In the genomic region with DNA sequence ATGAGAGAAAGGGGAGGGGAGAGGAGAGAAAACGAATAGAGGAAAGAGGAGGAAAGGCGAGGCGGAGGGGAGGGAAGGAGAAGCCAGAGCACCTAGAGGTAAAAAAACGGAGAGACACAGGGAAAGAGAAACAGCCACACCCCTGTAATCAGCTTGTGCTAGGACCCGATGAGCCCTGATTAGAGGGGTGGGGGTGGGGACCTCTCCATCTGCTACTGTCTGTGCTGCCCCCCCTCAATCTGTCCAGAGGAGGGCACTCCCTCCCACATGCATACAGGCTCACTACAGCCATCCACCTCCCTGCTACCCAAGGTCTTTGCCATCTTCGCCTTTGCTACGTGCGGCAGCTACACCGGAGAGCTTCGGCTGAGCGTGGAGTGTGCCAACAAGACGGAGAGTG, we compare ENCODE assay signal across 12 mouse cellular contexts. TPM values are rescaled to one million over a fixed set of nuclear protein-coding genes. Genes with fewer than 3 reads are reported as not detected.
A peak's percentile ranks its signal among the peaks of the same experiment; 100 is the strongest.
DNase-seq lines count a peak whose midpoint lies in the region; ATAC-seq and TF ChIP-seq lines count a peak whose summit lies in the region.
"Had no signal": no experiment of that assay in that cellular context is flagged by ENCODE, and none has a peak within 500 bp of the region (broad histone marks: within the 10 kb centered on the region; RNA-seq: fewer than 3 reads in every experiment).

No protein-coding gene starts in this region.

- intact Hi-C loops in left cerebral cortex, adult 2 months (cut with DNase I), result loop anchor here (5.0 kb wide), 1 partner anchor 33 kb away; a partner anchor contains a TSS

- no peak overlapping the region for H3K4me2 ChIP-seq in liver, embryonic 14.5 days (ENCODE audit: low read depth)
- H3K4me2 ChIP-seq: embryonic facial prominence, embryonic 12.5 days; limb, embryonic 15.5 days had no signal

- H3K27me3 ChIP-seq in liver, embryonic 14.5 days (ENCODE audit: control insufficient read depth, insufficient read depth, low read length), result peaks cover 4% of the 10 kb centered on the region

- H3K4me3 ChIP-seq in left cerebral cortex, adult 2 months, result peak overlapping the region; percentile 34
- H3K4me3 ChIP-seq in cortical plate, adult 2 months (ENCODE audit: insufficient read depth, low read length), result peak overlapping the region; percentile 92
- H3K4me3 ChIP-seq in liver, embryonic 14.5 days (ENCODE audit: insufficient read depth in 1 of 2, low read depth in 2 of 2, low read length in 2 of 2), result no peak overlapping the region
- H3K4me3 ChIP-seq: embryonic facial prominence, embryonic 12.5 days; heart, adult 2 months; limb, embryonic 15.5 days had no signal

- TF ChIP-seq EP300 in liver, embryonic 14.5 days (IDR thresholded peaks at IDR 0.05; ENCODE audit: low read depth), result no peak

- TF ChIP-seq CTCF in left cerebral cortex, adult 2 months (IDR thresholded peaks at IDR 0.05), result no peak
- TF ChIP-seq CTCF in cortical plate, adult 2 months (IDR thresholded peaks at IDR 0.05; ENCODE audit: extremely low read depth, insufficient read depth, low read length), result no peak
- TF ChIP-seq CTCF in liver, embryonic 14.5 days (IDR thresholded peaks at IDR 0.05; ENCODE audit: low read depth), result no peak

- TF ChIP-seq POLR2A in cortical plate, adult 2 months (IDR thresholded peaks at IDR 0.05; ENCODE audit: extremely low read depth, insufficient read depth, low read length), result no peak

- H3K27ac ChIP-seq in left cerebral cortex, adult 2 months, result no peak overlapping the region
- H3K27ac ChIP-seq in cortical plate, adult 2 months (ENCODE audit: insufficient read depth, low read length), result no peak overlapping the region
- no peak overlapping the region for H3K27ac ChIP-seq in liver, embryonic 14.5 days
- H3K27ac ChIP-seq: embryonic facial prominence, embryonic 12.5 days; heart, adult 2 months; limb, embryonic 15.5 days had no signal

- 26% methylated on average over 12 of the region's 12 CpGs for WGBS in liver, embryonic 14.5 days (ENCODE audit: insufficient replicate concordance)

- no peak for DNase-seq in left cerebral cortex, adult 2 months (ENCODE audit: extremely low spot score in 1 of 2, low spot score in 2 of 2)
- DNase-seq in left cerebral cortex, adult 9 months (ENCODE audit: low spot score in 2 of 2), result no peak
- no peak for DNase-seq in liver, embryonic 14.5 days (ENCODE audit: low read depth in 3 of 3, low spot score in 3 of 3)
- DNase-seq in retina, embryonic 14.5 days (ENCODE audit: low spot score), result peak; percentile 24
- no peak for DNase-seq in kidney, adult 8-10 months
- DNase-seq in thymus, postnatal 25 days, result no peak
- DNase-seq: heart, adult 2 months; thymus, postnatal 14 days had no signal

- H3K4me1 ChIP-seq in cortical plate, adult 2 months (ENCODE audit: control insufficient read depth, insufficient read depth, low read length), result peaks cover 6% of the 10 kb centered on the region
- H3K4me1 ChIP-seq in liver, embryonic 14.5 days (replicated peaks; ENCODE audit: control insufficient read depth in 2 of 2, insufficient read depth in 2 of 2, low read length in 1 of 2), result peaks cover 0 to 4% of the 10 kb centered on the region in 2 experiments; a peak in 2 of 4 replicates
- H3K4me1 ChIP-seq: embryonic facial prominence, embryonic 12.5 days; limb, embryonic 15.5 days had no signal

- no peak overlapping the region for H3K9ac ChIP-seq in liver, embryonic 14.5 days (replicated peaks)
- H3K9ac ChIP-seq: embryonic facial prominence, embryonic 12.5 days; limb, embryonic 15.5 days had no signal

- no peaks in the 10 kb centered on the region for H3K36me3 ChIP-seq in liver, embryonic 14.5 days (replicated peaks; ENCODE audit: control insufficient read depth, insufficient read depth, low read depth)
- H3K36me3 ChIP-seq: embryonic facial prominence, embryonic 12.5 days; limb, embryonic 15.5 days had no signal

- ATAC-seq in liver, embryonic 14.5 days (ENCODE audit: insufficient read depth), result peak; percentile 47; the same call in 1 of the 2 replicates

- no peaks in the 10 kb centered on the region for H3K9me3 ChIP-seq in liver, embryonic 14.5 days (ENCODE audit: control insufficient read depth, low read length)
- H3K9me3 ChIP-seq: embryonic facial prominence, embryonic 12.5 days; limb, embryonic 15.5 days had no signal

RNA-seq across cellular contexts. Expression of a gene that starts 2.5 kb away (rescaled TPM):
- total RNA-seq in left cerebral cortex, adult 2 months (2021), result 1,000 to 10,000 TPM; 1,746 to 1,868 TPM
- 1,108 and 1,136 TPM in 2 replicates for polyA plus RNA-seq in cortical plate, adult 2 months (2012; rRNA removed)
- polyA plus RNA-seq in liver, embryonic 14.5 days (2012; rRNA removed), result 0.34 and 0.39 TPM in 2 replicates
- polyA plus RNA-seq in liver, embryonic 14.5 days (2014; fragmentation: Nextera tagmentation; extraction: Ambion mirVana), result 0.05 and 0.25 TPM in 2 replicates

RNA-seq across cellular contexts. Expression of a gene that starts 16.3 kb away (rescaled TPM):
- 1 to 10 TPM; 1.1 to 2.4 TPM for total RNA-seq in left cerebral cortex, adult 2 months (2021)
- 2.1 and 2.5 TPM in 2 replicates for polyA plus RNA-seq in cortical plate, adult 2 months (2012; rRNA removed)
- polyA plus RNA-seq in liver, embryonic 14.5 days (2012; rRNA removed), result 1.2 and 1.3 TPM in 2 replicates
- 0.34 and 1.0 TPM in 2 replicates for polyA plus RNA-seq in liver, embryonic 14.5 days (2014; fragmentation: Nextera tagmentation; extraction: Ambion mirVana)

RNA-seq across cellular contexts. Expression of a gene that starts 30.4 kb away (rescaled TPM):
- total RNA-seq in left cerebral cortex, adult 2 months (2021), result 1 to 10 TPM; 6.5 to 8.8 TPM
- polyA plus RNA-seq in cortical plate, adult 2 months (2012; rRNA removed), result 14.5 and 16.3 TPM in 2 replicates
- polyA plus RNA-seq in liver, embryonic 14.5 days (2012; rRNA removed), result 27.3 and 43.1 TPM in 2 replicates
- 29.0 and 31.0 TPM in 2 replicates for polyA plus RNA-seq in liver, embryonic 14.5 days (2014; fragmentation: Nextera tagmentation; extraction: Ambion mirVana)

RNA-seq across cellular contexts. Expression of a gene that starts 33.9 kb away (rescaled TPM):
- total RNA-seq in left cerebral cortex, adult 2 months (2021), result under 1 TPM; 0.19 to 0.27 TPM
- 0.17 and 0.26 TPM in 2 replicates for polyA plus RNA-seq in cortical plate, adult 2 months (2012; rRNA removed)
- polyA plus RNA-seq in liver, embryonic 14.5 days (2012; rRNA removed), result 0.04 and 0.06 TPM in 2 replicates
- 0.03 and 0.11 TPM in 2 replicates for polyA plus RNA-seq in liver, embryonic 14.5 days (2014; fragmentation: Nextera tagmentation; extraction: Ambion mirVana)
- total RNA-seq: heart, adult 2 months; heart, postnatal 25 days had no signal

RNA-seq across cellular contexts. Expression of a gene that starts 35.5 kb away (rescaled TPM):
- total RNA-seq in left cerebral cortex, adult 2 months (2021), result 10 to 100 TPM; 30.1 to 31.5 TPM
- polyA plus RNA-seq in cortical plate, adult 2 months (2012; rRNA removed), result 36.1 and 39.7 TPM in 2 replicates
- polyA plus RNA-seq in liver, embryonic 14.5 days (2012; rRNA removed), result 9.0 TPM in 2 replicates
- polyA plus RNA-seq in liver, embryonic 14.5 days (2014; fragmentation: Nextera tagmentation; extraction: Ambion mirVana), result 16.7 and 19.0 TPM in 2 replicates

Comparison
In these comparisons a context has a peak if more than half of its experiments do, and no peak if none do; other contexts are left out.
1. H3K4me3 ChIP-seq: peak in left cerebral cortex, adult 2 months (single experiment) and cortical plate, adult 2 months (single experiment); none in liver, embryonic 14.5 days (0 of 2).
2. RNA of a gene that starts 2.5 kb away (polyA plus RNA-seq): 1,108 to 1,136 TPM in cortical plate, adult 2 months; 0.05 to 0.39 TPM in liver, embryonic 14.5 days; every median in the first group is over 100 times any median in the second.